Mouse (Mus musculus) cerebellum, adult 2 months (tissue): ENCODE results near the gene Plxna4. TPM values are rescaled to one million over a fixed set of nuclear protein-coding genes. Genes with fewer than 3 reads are reported as not detected.

Source experiments
- DNase-seq, 2 experiments: peaks; one replicate each; pipeline ENCODE4 v3.0.0; 2021
- H3K27ac ChIP-seq: fragments of 200-500 bp; 2 replicates; pipeline ENCODE4 v1.5.1; 2012; ENCODE audit warnings: low read length, control low read depth, inconsistent platforms; ENCODE audit not compliant: insufficient read depth
- H3K27me3 ChIP-seq: fragments of 200-500 bp; 2 replicates; pipeline ENCODE4 v1.6.1; 2012; ENCODE audit warnings: inconsistent platforms, mild to moderate bottlenecking, low read length, moderate library complexity; ENCODE audit not compliant: control insufficient read depth, insufficient read depth
- H3K4me1 ChIP-seq: fragments of 200-500 bp; 2 replicates; pipeline ENCODE4 v1.6.1; 2011; ENCODE audit warnings: low read length; ENCODE audit not compliant: control insufficient read depth, insufficient read depth
- H3K4me3 ChIP-seq: fragments of 200-500 bp; replicated peaks from 2 replicates; pipeline ENCODE3; 2011; ENCODE audit warnings: mild to moderate bottlenecking, low read depth, low read length, control low read depth; ENCODE audit not compliant: insufficient read depth
- CTCF ChIP-seq: fragments of 200-500 bp; IDR thresholded peaks from 2 replicates; pipeline ENCODE4 v1.5.1; 2011; ENCODE audit warnings: low read depth, mild to moderate bottlenecking, control low read depth, low read length, moderate library complexity, borderline replicate concordance; ENCODE audit not compliant: insufficient read depth
- POLR2A ChIP-seq: fragments of 200-500 bp; IDR thresholded peaks from 2 replicates; pipeline ENCODE4 v1.6.1; 2011; ENCODE audit warnings: low read length, control low read depth, borderline replicate concordance; ENCODE audit not compliant: insufficient read depth
- WGBS: fragments of 180-500 bp; shearing (Covaris S2); methylation state at CpG from one replicate; pipeline ENCODE4 v1.1.7; 2018; 5-methylcytosine and 5-hydroxymethylcytosine counted together
- polyA plus RNA-seq: library from polyadenylated mRNA; depleted of rRNA; stranded (reverse); fragments of >200 nt; gene quantifications from 2 replicates; pipeline ENCODE4 v1.2.3, GENCODE M21; 2012

The Plxna4 gene
- polyA plus RNA-seq, 1 experiment: 15.6 TPM

GRCm38 (mm10) chr6:32203389-32203788, 384.6 kb downstream of the Plxna4 start:
- Histone ChIP-seq H3K27ac (no peak overlapping the region), H3K4me1 (peaks cover 15% of the 10 kb centered on the region), H3K4me3 (no peak overlapping the region), H3K27me3 (no peaks in the 10 kb centered on the region; the same call in 1 of the 2 replicates)
- 20% methylated on average over 4 of the region's 4 CpGs for WGBS
- no peak for DNase-seq
- TF ChIP-seq POLR2A: no peak
- TF ChIP-seq CTCF: no peak

GRCm38 (mm10) chr6:32202664-32203192, 385.3 kb downstream of the Plxna4 start:
- Histone ChIP-seq H3K4me3 (no peak overlapping the region), H3K27me3 (no peaks in the 10 kb centered on the region; the same call in 1 of the 2 replicates), H3K27ac (no peak overlapping the region), H3K4me1 (peaks cover 15% of the 10 kb centered on the region)
- TF ChIP-seq CTCF (no peak), POLR2A (no peak)
- DNase-seq: no peak
- WGBS: 65% methylated on average over 1 of the region's 1 CpGs

GRCm38 (mm10) chr6:32201506-32201905, 386.5 kb downstream of the Plxna4 start:
- Histone ChIP-seq H3K4me1 (peaks cover 15% of the 10 kb centered on the region), H3K27me3 (no peaks in the 10 kb centered on the region; the same call in 1 of the 2 replicates), H3K27ac (no peak overlapping the region), H3K4me3 (no peak overlapping the region)
- DNase-seq: peak; percentile 55 to 76
- no peak for TF ChIP-seq CTCF
- no peak for TF ChIP-seq POLR2A

- Histone ChIP-seq H3K27ac (no peak overlapping the region), H3K27me3 (no peaks in the 10 kb centered on the region; the same call in 1 of the 2 replicates), H3K4me1 (peaks cover 15% of the 10 kb centered on the region), H3K4me3 (no peak overlapping the region)
- peak; percentile 71 to 91 for DNase-seq
- 47% methylated on average over 2 of the region's 2 CpGs for WGBS
- TF ChIP-seq POLR2A (no peak), CTCF (no peak)
Measured at GRCm38 (mm10) chr6:32199616-32200015, 388.4 kb downstream of the Plxna4 start.

GRCm38 (mm10) chr6:32196913-32197312, 391.1 kb downstream of the Plxna4 start:
- no peak overlapping the region for H3K4me3 ChIP-seq
- 93% methylated on average over 9 of the region's 9 CpGs for WGBS
- DNase-seq: no peak
- TF ChIP-seq POLR2A (no peak), CTCF (no peak)
- no peaks in the 10 kb centered on the region for H3K27me3 ChIP-seq
- H3K4me1 ChIP-seq: peaks cover 15% of the 10 kb centered on the region
- no peak overlapping the region for H3K27ac ChIP-seq

- WGBS: 63% methylated on average over 2 of the region's 2 CpGs
- H3K4me1 ChIP-seq: no peaks in the 10 kb centered on the region
Measured at GRCm38 (mm10) chr6:32193046-32193445, 394.9 kb downstream of the Plxna4 start.

GRCm38 (mm10) chr6:32184402-32184985, 403.5 kb downstream of the Plxna4 start:
- DNase-seq: no peak
- H3K27me3 ChIP-seq: no peaks in the 10 kb centered on the region
- H3K4me3 ChIP-seq: no peak overlapping the region
- no peak for TF ChIP-seq POLR2A
- no peak for TF ChIP-seq CTCF
- H3K27ac ChIP-seq: no peak overlapping the region
- 95% methylated on average over 4 of the region's 4 CpGs for WGBS
- H3K4me1 ChIP-seq: no peaks in the 10 kb centered on the region

More at GRCm38 (mm10) chr6:32193046-32193445, 394.9 kb downstream of the Plxna4 start:
- peak; percentile 56 to 79 for DNase-seq
- no peak overlapping the region for H3K27ac ChIP-seq
- TF ChIP-seq POLR2A (no peak), CTCF (no peak)
- H3K4me3 ChIP-seq: no peak overlapping the region
- no peaks in the 10 kb centered on the region for H3K27me3 ChIP-seq

- H3K4me1 ChIP-seq: no peaks in the 10 kb centered on the region
- H3K27ac ChIP-seq: no peak overlapping the region
- 78% methylated on average over 6 of the region's 6 CpGs for WGBS
- H3K27me3 ChIP-seq: no peaks in the 10 kb centered on the region
- DNase-seq: no peak
- H3K4me3 ChIP-seq: no peak overlapping the region
- TF ChIP-seq CTCF: no peak
- no peak for TF ChIP-seq POLR2A
Measured at GRCm38 (mm10) chr6:32183651-32184185, 404.3 kb downstream of the Plxna4 start.
